Mouse (Mus musculus) gastrocnemius, postnatal 25 days (tissue): Measurements from ENCODE around the gene Nfyb. TPM values are rescaled to one million over a fixed set of nuclear protein-coding genes. Genes with fewer than 3 reads are reported as not detected.

ENCODE experiments used
- DNase-seq: peaks from one replicate; pipeline ENCODE4 v3.0.0; 2022
- long read RNA-seq, 2 experiments: library from polyadenylated mRNA; stranded (forward); transcript quantifications; one replicate each; pipeline ENCODE4 v2.0.0; 2021
- total RNA-seq, 2 experiments: library from RNA; stranded (reverse); gene quantifications; 1 replicate in 1 of 2; 2 replicates in 1 of 2; pipeline ENCODE4 v1.2.3; 2021

Nfyb gene
- 10 to 100 TPM; 24.9 to 33.2 TPM for total RNA-seq
- long read RNA-seq, experiment 1, transcript Nfyb-204 (8 exons, 2,554 nt) = major isoform, 9 of 70 reads
- long read RNA-seq, experiment 1, partial matches to known transcripts = 3 of 70 reads
- long read RNA-seq, experiment 1, other reads (novel, unspliced or antisense) = 58 of 70 reads
- long read RNA-seq, experiment 2, transcript Nfyb-204 (8 exons, 2,554 nt) = major isoform, 13 of 41 reads
- long read RNA-seq, experiment 2, partial matches to known transcripts = 0 of 41 reads
- long read RNA-seq, experiment 2, other reads (novel, unspliced or antisense) = 28 of 41 reads

GRCm38 (mm10) chr10:82763840-82764631 is at the start of gene Nfyb:
TSS of gene Nfyb (minus strand) at chr10:82764144.
- DNase-seq = peak; percentile 97

GRCm38 (mm10) chr10:82811855-82812431 is 48.0 kb upstream of the Nfyb start:
- DNase-seq = peak; percentile 61

GRCm38 (mm10) chr10:82809352-82809751 is 45.4 kb upstream of the Nfyb start:
- no peak for DNase-seq

GRCm38 (mm10) chr10:82808891-82809290 is 44.9 kb upstream of the Nfyb start:
- no peak for DNase-seq

- DNase-seq = no peak
Observed at GRCm38 (mm10) chr10:82808155-82808554, 44.2 kb upstream of the Nfyb start.

- DNase-seq = peak; percentile 42
Observed at GRCm38 (mm10) chr10:82807238-82807637, 43.3 kb upstream of the Nfyb start.

GRCm38 (mm10) chr10:82806414-82806813 is 42.5 kb upstream of the Nfyb start:
- DNase-seq = no peak

GRCm38 (mm10) chr10:82805111-82805510 is 41.2 kb upstream of the Nfyb start:
- DNase-seq = no peak

GRCm38 (mm10) chr10:82804396-82804795 is 40.5 kb upstream of the Nfyb start:
- DNase-seq = no peak

GRCm38 (mm10) chr10:82800094-82800493 is 36.1 kb upstream of the Nfyb start:
- DNase-seq = no peak

- no peak for DNase-seq
Observed at GRCm38 (mm10) chr10:82798312-82798933, 34.5 kb upstream of the Nfyb start.

GRCm38 (mm10) chr10:82797119-82797491 is 33.2 kb upstream of the Nfyb start:
- DNase-seq = no peak

- DNase-seq = no peak
Observed at GRCm38 (mm10) chr10:82796471-82797118, 32.7 kb upstream of the Nfyb start.

- no peak for DNase-seq
Observed at GRCm38 (mm10) chr10:82795767-82796166, 31.8 kb upstream of the Nfyb start.

GRCm38 (mm10) chr10:82795071-82795731 is 31.3 kb upstream of the Nfyb start:
- peak; percentile 62 for DNase-seq

GRCm38 (mm10) chr10:82792311-82792710 is 28.4 kb upstream of the Nfyb start:
- DNase-seq = no peak

GRCm38 (mm10) chr10:82791713-82792112 is 27.8 kb upstream of the Nfyb start:
- no peak for DNase-seq

- no peak for DNase-seq
Observed at GRCm38 (mm10) chr10:82790504-82790903, 26.6 kb upstream of the Nfyb start.

GRCm38 (mm10) chr10:82789181-82789580 is 25.2 kb upstream of the Nfyb start:
- no peak for DNase-seq

- DNase-seq = no peak
Observed at GRCm38 (mm10) chr10:82782472-82782871, 18.5 kb upstream of the Nfyb start.

- no peak for DNase-seq
Observed at GRCm38 (mm10) chr10:82780816-82781215, 16.9 kb upstream of the Nfyb start.

- DNase-seq = no peak
Observed at GRCm38 (mm10) chr10:82780322-82780721, 16.4 kb upstream of the Nfyb start.
